Mouse (Mus musculus): Measurements from ENCODE around the gene Nemf. TPM values are rescaled to one million over a fixed set of nuclear protein-coding genes. Genes with fewer than 3 reads are reported as not detected.
"Not testable (repeated sequence)": the region's sequence is repeated elsewhere in the genome, so short reads cannot be mapped to it uniquely, and the experiment has no call there.

Gene Nemf
- total and polyA plus RNA-seq, 2 experiments from 2014 or later, result 47.7 to 64.7 TPM

DNA sequence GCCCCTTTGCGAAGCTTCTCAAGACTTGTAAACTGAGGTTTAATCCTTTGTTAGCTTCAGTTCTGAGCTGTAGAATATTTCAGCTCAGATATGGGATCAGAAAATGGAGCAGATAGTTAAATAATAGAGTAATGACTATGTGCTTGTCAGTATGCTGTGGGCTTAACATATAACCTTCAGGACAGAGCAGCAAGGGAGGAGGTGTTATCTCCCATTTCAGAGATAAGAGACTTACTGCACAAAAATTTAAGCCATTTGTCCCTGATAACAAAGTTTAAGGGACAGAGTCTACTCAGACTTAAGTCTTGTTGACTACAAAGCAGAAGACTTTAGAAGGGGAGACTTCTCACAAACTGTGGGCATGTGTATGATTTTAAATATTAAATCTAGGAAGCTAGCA, 25.9 kb upstream of the Nemf start:
- H3K27ac ChIP-seq (ENCODE audit: low read depth, low read length), result no peak overlapping the region
- no peak overlapping the region for H3K4me3 ChIP-seq (ENCODE audit: low read depth, low read length)
- H3K9me3 ChIP-seq (ENCODE audit: low read length), result no peaks in the 10 kb centered on the region
- no peaks in the 10 kb centered on the region for H3K27me3 ChIP-seq (ENCODE audit: insufficient read depth, low read length)
- 98% methylated on average over 1 of the region's 1 CpGs for WGBS
- TF ChIP-seq CTCF (IDR thresholded peaks at IDR 0.05; ENCODE audit: low read depth), result no peak
- H3K4me2 ChIP-seq (ENCODE audit: low read depth), result no peak overlapping the region
- ATAC-seq (no peak), DNase-seq (no peak)
- no peaks in the 10 kb centered on the region for H3K36me3 ChIP-seq (ENCODE audit: insufficient read depth)
- no peak overlapping the region for H3K9ac ChIP-seq
- no peaks in the 10 kb centered on the region for H3K4me1 ChIP-seq (ENCODE audit: insufficient read depth)

DNA sequence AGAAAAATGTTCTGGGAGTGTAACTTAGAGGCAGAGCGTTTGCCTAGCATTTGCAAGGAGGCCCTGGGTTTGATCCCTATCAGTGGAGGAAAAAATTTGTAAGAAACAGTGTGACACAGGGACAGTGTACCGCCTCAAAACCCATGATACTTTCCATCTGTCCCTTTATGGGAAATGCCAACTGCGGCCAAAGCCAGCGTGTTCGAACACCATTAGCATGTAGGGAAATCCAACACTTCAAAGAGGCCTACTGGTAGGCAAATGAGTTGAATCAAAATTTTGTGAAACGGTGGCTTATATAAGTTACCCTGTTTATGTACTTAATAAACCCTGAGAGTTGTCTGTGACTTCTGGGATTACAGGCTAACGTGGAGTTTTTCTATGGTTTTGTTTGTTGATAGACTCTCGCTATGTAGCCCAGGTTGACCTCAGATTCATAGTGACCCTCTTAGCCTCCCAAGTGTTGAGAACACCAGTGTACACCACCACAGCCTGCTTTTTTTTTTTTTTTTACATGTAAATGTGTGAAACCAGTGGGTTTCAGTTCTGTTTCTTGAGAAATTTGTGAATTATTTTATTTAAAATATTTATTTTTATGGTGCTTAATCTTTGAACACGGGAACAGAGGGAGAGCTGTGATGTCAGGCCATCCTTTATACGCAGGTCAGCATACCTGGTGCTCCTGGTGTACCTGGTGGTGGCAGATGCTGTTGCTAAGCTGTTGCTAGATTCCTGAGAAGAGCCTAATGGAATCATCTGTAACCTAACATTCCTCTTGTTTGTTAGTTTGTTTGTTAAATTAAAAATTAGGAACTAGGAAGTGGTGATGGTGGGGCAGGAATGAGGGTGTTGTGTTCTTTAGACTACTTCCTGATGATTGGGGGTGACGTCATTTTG, 21.8 kb upstream of the Nemf start:
- WGBS, result 90% methylated on average over 11 of the region's 11 CpGs
- no peak overlapping the region for H3K4me3 ChIP-seq (ENCODE audit: low read depth, low read length)
- TF ChIP-seq CTCF (IDR thresholded peaks at IDR 0.05; ENCODE audit: low read depth), result no peak
- no peaks in the 10 kb centered on the region for H3K9me3 ChIP-seq (ENCODE audit: low read length)
- peaks cover 4% of the 10 kb centered on the region; the same call in 1 of the 2 replicates for H3K4me1 ChIP-seq (ENCODE audit: insufficient read depth)
- H3K27ac ChIP-seq (ENCODE audit: low read depth, low read length), result no peak overlapping the region
- no peak for ATAC-seq
- H3K36me3 ChIP-seq (ENCODE audit: insufficient read depth), result no peaks in the 10 kb centered on the region
- no peaks in the 10 kb centered on the region for H3K27me3 ChIP-seq (ENCODE audit: insufficient read depth, low read length)
- H3K9ac ChIP-seq, result no peak overlapping the region
- no peak for DNase-seq
- H3K4me2 ChIP-seq (ENCODE audit: low read depth), result no peak overlapping the region

DNA sequence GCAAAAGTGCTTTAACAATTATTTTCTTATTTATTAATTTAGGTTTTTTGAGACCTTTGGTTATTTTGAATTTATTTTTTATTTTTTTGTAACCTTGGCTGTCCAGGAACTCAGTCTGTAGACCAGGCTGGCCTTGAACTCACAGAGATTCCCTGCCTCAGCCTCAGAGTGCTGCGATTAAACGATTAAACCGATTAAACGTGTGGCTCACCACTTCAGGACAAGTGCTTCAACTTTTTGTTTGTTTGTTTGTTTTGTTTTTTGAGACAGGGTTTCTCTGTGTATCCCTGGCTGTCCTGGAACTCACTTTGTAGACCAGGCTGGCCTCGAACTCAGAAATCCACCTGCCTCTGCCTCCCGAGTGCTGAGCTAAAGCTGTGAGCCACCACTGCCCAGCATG, 20.7 kb upstream of the Nemf start:
- not testable (repeated sequence) for H3K4me3 ChIP-seq (ENCODE audit: low read depth, low read length); H3K27ac ChIP-seq (ENCODE audit: low read depth, low read length); H3K36me3 ChIP-seq (ENCODE audit: insufficient read depth); DNase-seq; ATAC-seq; H3K9ac ChIP-seq; H3K27me3 ChIP-seq (ENCODE audit: insufficient read depth, low read length); H3K4me2 ChIP-seq (ENCODE audit: low read depth); H3K9me3 ChIP-seq (ENCODE audit: low read length)
- peaks cover 12% of the 10 kb centered on the region; the same call in 1 of the 2 replicates for H3K4me1 ChIP-seq (ENCODE audit: insufficient read depth)
- WGBS, result 95% methylated on average over 6 of the region's 6 CpGs

DNA sequence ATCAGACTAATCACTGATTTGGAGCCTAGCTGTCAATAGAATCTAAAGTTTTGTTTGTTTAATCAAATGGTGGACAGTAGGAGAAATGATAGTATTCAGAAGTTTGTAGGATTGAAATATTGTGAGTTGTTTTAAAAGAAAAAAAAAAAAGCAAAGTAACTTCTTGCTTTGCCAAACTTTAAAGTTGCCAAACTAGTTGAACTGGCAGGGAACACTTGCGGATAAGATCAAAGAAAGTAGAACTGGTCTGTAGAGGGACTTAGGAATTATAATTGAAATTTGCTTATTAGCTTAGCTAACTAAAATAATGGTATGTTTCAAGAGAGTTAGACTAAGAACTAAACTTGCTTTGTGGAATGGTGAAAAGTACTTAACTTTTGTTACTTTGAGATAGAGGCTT, 20.2 kb upstream of the Nemf start:
- Histone ChIP-seq H3K27me3 (ENCODE audit: insufficient read depth, low read length) (no peaks in the 10 kb centered on the region), H3K4me2 (ENCODE audit: low read depth) (no peak overlapping the region), H3K36me3 (ENCODE audit: insufficient read depth) (no peaks in the 10 kb centered on the region), H3K27ac (ENCODE audit: low read depth, low read length) (no peak overlapping the region), H3K9ac (no peak overlapping the region), H3K4me1 (ENCODE audit: insufficient read depth) (peaks cover 12% of the 10 kb centered on the region; the same call in 1 of the 2 replicates), H3K9me3 (ENCODE audit: low read length) (no peaks in the 10 kb centered on the region), H3K4me3 (ENCODE audit: low read depth, low read length) (no peak overlapping the region)
- ATAC-seq (no peak), DNase-seq (no peak)
- no peak for TF ChIP-seq CTCF (IDR thresholded peaks at IDR 0.05; ENCODE audit: low read depth)
- 83% methylated on average over 1 of the region's 1 CpGs for WGBS

DNA sequence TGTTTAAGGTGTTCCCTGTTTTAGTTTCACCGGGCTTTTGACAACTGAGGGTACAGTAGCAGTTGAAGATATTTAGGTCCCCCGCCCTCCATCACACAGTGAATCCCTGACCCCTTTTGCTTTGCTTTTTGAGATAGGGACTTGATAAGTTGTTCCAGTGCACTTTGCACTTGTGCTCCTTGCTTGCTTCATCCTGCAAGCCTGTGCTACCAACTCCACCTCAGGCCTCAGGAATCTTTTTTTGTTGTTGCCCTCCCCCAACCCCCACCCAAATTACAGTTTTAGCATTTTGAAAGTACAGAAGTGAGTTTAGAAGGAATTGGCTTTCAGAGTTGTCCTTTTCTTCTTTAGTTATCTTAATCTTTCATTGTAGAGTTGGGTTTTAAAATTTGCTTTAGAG, 19.2 kb upstream of the Nemf start:
- DNase-seq, result no peak
- Histone ChIP-seq H3K36me3 (ENCODE audit: insufficient read depth) (no peaks in the 10 kb centered on the region), H3K4me2 (ENCODE audit: low read depth) (no peak overlapping the region), H3K9me3 (ENCODE audit: low read length) (no peaks in the 10 kb centered on the region), H3K4me1 (ENCODE audit: insufficient read depth) (peaks cover 12% of the 10 kb centered on the region; the same call in 1 of the 2 replicates), H3K4me3 (ENCODE audit: low read depth, low read length) (no peak overlapping the region), H3K27ac (ENCODE audit: low read depth, low read length) (no peak overlapping the region), H3K27me3 (ENCODE audit: insufficient read depth, low read length) (no peaks in the 10 kb centered on the region), H3K9ac (no peak overlapping the region)
- 92% methylated on average over 2 of the region's 2 CpGs for WGBS
- no peak for TF ChIP-seq CTCF (IDR thresholded peaks at IDR 0.05; ENCODE audit: low read depth)
- no peak for ATAC-seq

DNA sequence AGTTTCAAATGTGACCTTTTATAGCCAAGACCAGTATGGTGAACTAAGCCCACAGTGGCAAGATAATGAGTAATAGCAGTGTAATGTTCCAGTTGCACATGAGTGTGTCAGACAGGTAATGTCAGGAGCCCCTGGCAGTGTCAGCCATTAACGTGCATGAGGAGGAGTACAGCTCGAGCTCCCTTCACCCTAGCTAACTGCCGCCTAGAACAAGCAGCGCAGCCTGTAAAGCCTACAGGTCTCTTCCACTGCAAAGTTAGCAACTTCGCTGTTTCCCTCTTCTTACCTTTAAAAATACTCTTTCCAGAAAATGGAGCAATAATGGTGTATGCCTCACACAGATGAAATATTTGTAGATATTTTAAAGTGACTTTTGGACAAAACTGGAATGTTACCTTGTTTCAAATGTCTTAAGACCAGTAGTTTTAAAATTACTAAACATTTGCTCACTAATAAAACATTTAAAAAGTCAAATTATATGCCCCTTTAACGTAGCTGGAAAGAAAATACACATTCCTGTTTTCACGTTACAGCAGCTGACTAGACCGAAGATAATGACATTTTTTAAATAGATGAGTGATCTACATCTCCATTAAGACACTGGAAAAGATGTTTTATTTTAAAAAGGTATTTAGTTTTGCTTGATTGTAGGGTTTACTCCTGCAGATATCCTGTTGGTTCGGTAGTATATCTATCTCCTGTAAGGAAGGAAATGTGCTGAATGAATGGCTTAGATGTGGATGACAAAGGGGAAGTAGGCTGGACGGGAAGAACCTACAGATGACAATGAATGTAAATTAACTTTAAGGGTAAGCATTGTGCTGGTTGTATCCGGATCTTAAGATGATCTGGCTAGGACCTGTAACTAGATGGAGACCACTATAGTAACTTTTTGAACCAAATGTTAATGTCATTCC, 17.1 kb upstream of the Nemf start:
- Histone ChIP-seq H3K4me3 (ENCODE audit: low read depth, low read length) (peak overlapping the region; percentile 100), H3K36me3 (ENCODE audit: insufficient read depth) (no peaks in the 10 kb centered on the region), H3K4me2 (ENCODE audit: low read depth) (peak overlapping the region; percentile 88), H3K27ac (ENCODE audit: low read depth, low read length) (no peak overlapping the region), H3K27me3 (ENCODE audit: insufficient read depth, low read length) (no peaks in the 10 kb centered on the region), H3K9me3 (ENCODE audit: low read length) (no peaks in the 10 kb centered on the region), H3K9ac (peak overlapping the region; percentile 92), H3K4me1 (ENCODE audit: insufficient read depth) (peaks cover 12% of the 10 kb centered on the region; the same call in 1 of the 2 replicates)
- DNase-seq (no peak), ATAC-seq (no peak)
- 41% methylated on average over 11 of the region's 11 CpGs for WGBS
- no peak for TF ChIP-seq CTCF (IDR thresholded peaks at IDR 0.05; ENCODE audit: low read depth)
